Mouse (Mus musculus): ENCODE measurements at regions not wholly inside any gene's neighbourhood (a gene's known extent, or its start where the extent isn't known, plus 50 kb on each side); places are given as distances from the start of the nearest gene placed in this dataset.

DNA sequence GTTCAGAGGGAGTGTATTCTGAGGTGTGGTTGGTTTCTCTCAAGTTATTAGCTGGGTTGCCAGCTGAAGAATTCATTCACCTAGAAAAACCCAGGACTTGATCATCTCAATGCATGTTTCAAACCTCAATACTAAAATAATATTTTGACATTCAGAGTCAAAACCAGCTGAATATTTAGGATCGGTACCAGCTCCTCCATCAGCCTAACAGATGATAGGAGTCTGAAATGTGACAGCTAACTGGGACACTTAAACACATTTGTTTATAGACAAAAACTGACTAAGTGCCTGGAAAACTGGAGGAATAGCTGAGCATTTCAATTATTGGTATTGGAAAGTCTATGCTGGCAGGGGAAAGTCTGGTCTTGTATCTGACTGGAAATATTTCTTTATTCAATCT, 206.6 kb downstream of the Ascl1 start:
- Histone ChIP-seq H3K27ac (ENCODE audit: low read depth, low read length) (no peak overlapping the region), H3K4me1 (ENCODE audit: insufficient read depth, low read length) (no peaks in the 10 kb centered on the region), H3K4me2 (ENCODE audit: low read depth, low read length, poor library complexity, severe bottlenecking) (no peak overlapping the region), H3K4me3 (ENCODE audit: low read depth, low read length) (no peak overlapping the region), H3K36me3 (ENCODE audit: insufficient read depth, low read length) (no peaks in the 10 kb centered on the region), H3K9ac (replicated peaks; ENCODE audit: low read length, poor library complexity, severe bottlenecking) (no peak overlapping the region), H3K27me3 (ENCODE audit: insufficient read depth, low read length) (no peaks in the 10 kb centered on the region), H3K9me3 (ENCODE audit: low read length) (no peaks in the 10 kb centered on the region)
- no peak for TF ChIP-seq CTCF (IDR thresholded peaks at IDR 0.05)
- DNase-seq (ENCODE audit: low spot score), result no peak
- ATAC-seq (ENCODE audit: low FRiP score), result no peak
- WGBS, result 100% methylated on average over 1 of the region's 1 CpGs

DNA sequence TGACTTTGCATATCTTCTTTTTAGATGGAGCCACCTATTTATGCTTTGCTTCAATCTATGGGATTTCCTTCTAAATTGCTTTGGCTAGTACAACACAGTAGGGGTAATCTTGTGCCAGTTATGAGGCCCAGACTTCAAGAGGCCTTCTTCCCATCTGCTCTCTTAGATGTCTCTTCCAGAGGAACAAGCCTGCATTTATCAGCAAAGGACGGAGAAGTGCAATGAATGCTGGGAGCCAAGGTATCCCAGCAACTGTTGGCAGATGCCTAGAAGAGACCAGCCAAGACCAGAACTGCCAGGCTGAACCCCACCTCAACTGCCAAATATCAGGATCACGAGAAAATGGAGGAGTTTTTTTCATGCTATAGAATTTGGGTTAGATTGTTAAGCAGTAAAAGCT, 209.2 kb downstream of the Ascl1 start:
- peak; percentile 44 for DNase-seq (ENCODE audit: low spot score)
- no peaks in the 10 kb centered on the region for H3K36me3 ChIP-seq (ENCODE audit: insufficient read depth, low read length)
- H3K4me3 ChIP-seq (ENCODE audit: low read depth, low read length), result no peak overlapping the region
- WGBS, result 67% methylated on average over 2 of the region's 2 CpGs
- TF ChIP-seq CTCF (IDR thresholded peaks at IDR 0.05), result no peak
- no peak overlapping the region for H3K27ac ChIP-seq (ENCODE audit: low read depth, low read length)
- H3K9me3 ChIP-seq (ENCODE audit: low read length), result no peaks in the 10 kb centered on the region
- no peak overlapping the region for H3K9ac ChIP-seq (replicated peaks; ENCODE audit: low read length, poor library complexity, severe bottlenecking)
- H3K4me1 ChIP-seq (ENCODE audit: insufficient read depth, low read length), result no peaks in the 10 kb centered on the region
- no peak overlapping the region for H3K4me2 ChIP-seq (ENCODE audit: low read depth, low read length, poor library complexity, severe bottlenecking)
- H3K27me3 ChIP-seq (ENCODE audit: insufficient read depth, low read length), result no peaks in the 10 kb centered on the region
- ATAC-seq (ENCODE audit: low FRiP score), result no peak

Measured in midbrain, postnatal 0 days (tissue).